Mouse (Mus musculus): ENCODE results near the gene Hs2st1. TPM values are rescaled to one million over a fixed set of nuclear protein-coding genes. Genes with fewer than 3 reads are reported as not detected.

The Hs2st1 gene
- polyA plus RNA-seq, 1 experiment from 2014 or later, result 25.1 TPM

GRCm38 (mm10) chr3:144582306-144582705, 12.3 kb upstream of the Hs2st1 start:
- Histone ChIP-seq H3K36me3 (peaks cover 47% of the 10 kb centered on the region), H3K27me3 (no peaks in the 10 kb centered on the region), H3K4me3 (no peak overlapping the region), H3K27ac (no peak overlapping the region), H3K9me3 (replicated peaks) (no peaks in the 10 kb centered on the region), H3K4me2 (replicated peaks) (no peak overlapping the region), H3K4me1 (0 out of 2 replicates have a peak, but pooled peaks cover 2% of the 10 kb centered on the region), H3K9ac (no peak overlapping the region)
- no peak for ATAC-seq (ENCODE audit: low FRiP score)
- WGBS, result 95% methylated on average over 4 of the region's 4 CpGs

GRCm38 (mm10) chr3:144581842-144582241, 11.9 kb upstream of the Hs2st1 start:
- Histone ChIP-seq H3K27me3 (no peaks in the 10 kb centered on the region), H3K27ac (no peak overlapping the region), H3K4me1 (0 out of 2 replicates have a peak, but pooled peaks cover 2% of the 10 kb centered on the region), H3K4me3 (no peak overlapping the region), H3K9ac (no peak overlapping the region), H3K36me3 (peaks cover 43% of the 10 kb centered on the region), H3K4me2 (replicated peaks) (no peak overlapping the region), H3K9me3 (replicated peaks) (no peaks in the 10 kb centered on the region)
- 88% methylated on average over 3 of the region's 3 CpGs for WGBS
- ATAC-seq (ENCODE audit: low FRiP score), result no peak

GRCm38 (mm10) chr3:144580281-144580680, 10.3 kb upstream of the Hs2st1 start:
- H3K27me3 ChIP-seq, result no peaks in the 10 kb centered on the region
- no peak for ATAC-seq (ENCODE audit: low FRiP score)
- 90% methylated on average over 7 of the region's 7 CpGs for WGBS

GRCm38 (mm10) chr3:144579796-144580195, 9.8 kb upstream of the Hs2st1 start:
- Histone ChIP-seq H3K4me2 (replicated peaks) (no peak overlapping the region), H3K4me3 (no peak overlapping the region), H3K27me3 (no peaks in the 10 kb centered on the region), H3K9ac (no peak overlapping the region), H3K27ac (no peak overlapping the region), H3K36me3 (peaks cover 38% of the 10 kb centered on the region), H3K4me1 (0 out of 2 replicates have a peak, but pooled peaks cover 2% of the 10 kb centered on the region), H3K9me3 (replicated peaks) (no peaks in the 10 kb centered on the region)
- WGBS, result 91% methylated on average over 5 of the region's 5 CpGs
- no peak for ATAC-seq (ENCODE audit: low FRiP score)

More at GRCm38 (mm10) chr3:144580281-144580680, 10.3 kb upstream of the Hs2st1 start:
- Histone ChIP-seq H3K9me3 (replicated peaks) (no peaks in the 10 kb centered on the region), H3K27ac (no peak overlapping the region), H3K4me1 (no peaks in the 10 kb centered on the region), H3K36me3 (peaks cover 39% of the 10 kb centered on the region), H3K4me3 (no peak overlapping the region), H3K4me2 (replicated peaks) (no peak overlapping the region), H3K9ac (no peak overlapping the region)

- H3K36me3 ChIP-seq, result peaks cover 38% of the 10 kb centered on the region
- H3K4me2 ChIP-seq (replicated peaks), result no peak overlapping the region
- ATAC-seq (ENCODE audit: low FRiP score), result no peak
- H3K9me3 ChIP-seq (replicated peaks), result no peaks in the 10 kb centered on the region
- 93% methylated on average over 4 of the region's 4 CpGs for WGBS
- H3K4me1 ChIP-seq, result 0 out of 2 replicates have a peak, but pooled peaks cover 3% of the 10 kb centered on the region
- H3K27ac ChIP-seq, result no peak overlapping the region
- no peaks in the 10 kb centered on the region for H3K27me3 ChIP-seq
- no peak overlapping the region for H3K4me3 ChIP-seq
- H3K9ac ChIP-seq, result no peak overlapping the region
Observed at GRCm38 (mm10) chr3:144578921-144579320, 8.9 kb upstream of the Hs2st1 start.

GRCm38 (mm10) chr3:144577366-144578340, 7.7 kb upstream of the Hs2st1 start:
- 0 out of 2 replicates have a peak, but pooled peaks cover 7% of the 10 kb centered on the region for H3K4me1 ChIP-seq

GRCm38 (mm10) chr3:144574256-144574655, 4.3 kb upstream of the Hs2st1 start:
- Histone ChIP-seq H3K4me3 (no peak overlapping the region), H3K9me3 (replicated peaks) (no peaks in the 10 kb centered on the region), H3K9ac (no peak overlapping the region), H3K36me3 (peaks cover 15% of the 10 kb centered on the region), H3K27me3 (no peaks in the 10 kb centered on the region), H3K4me2 (replicated peaks) (no peak overlapping the region), H3K27ac (no peak overlapping the region), H3K4me1 (peaks cover 16% of the 10 kb centered on the region)
- 92% methylated on average over 7 of the region's 7 CpGs for WGBS
- no peak for ATAC-seq (ENCODE audit: low FRiP score)

More at GRCm38 (mm10) chr3:144577366-144578340, 7.7 kb upstream of the Hs2st1 start:
- no peaks in the 10 kb centered on the region for H3K27me3 ChIP-seq
- ATAC-seq (ENCODE audit: low FRiP score), result no peak
- no peak overlapping the region for H3K4me3 ChIP-seq
- no peak overlapping the region for H3K4me2 ChIP-seq (replicated peaks)
- WGBS, result 92% methylated on average over 10 of the region's 10 CpGs
- H3K9ac ChIP-seq, result no peak overlapping the region
- H3K27ac ChIP-seq, result no peak overlapping the region
- peaks cover 33% of the 10 kb centered on the region for H3K36me3 ChIP-seq
- no peaks in the 10 kb centered on the region for H3K9me3 ChIP-seq (replicated peaks)

- H3K9me3 ChIP-seq (replicated peaks), result no peaks in the 10 kb centered on the region
- ATAC-seq (ENCODE audit: low FRiP score), result no peak
- H3K27me3 ChIP-seq, result no peaks in the 10 kb centered on the region
- H3K4me3 ChIP-seq, result peak overlapping the region; percentile 81
- H3K36me3 ChIP-seq, result no peaks in the 10 kb centered on the region; the same call in 1 of the 2 replicates
- H3K27ac ChIP-seq, result peak overlapping the region; percentile 96
- H3K4me1 ChIP-seq, result peaks cover 28% of the 10 kb centered on the region
- 2% methylated on average over 25 of the region's 25 CpGs for WGBS
- peak overlapping the region; percentile 93 for H3K9ac ChIP-seq
- H3K4me2 ChIP-seq (replicated peaks), result peak overlapping the region; percentile 60
Observed at GRCm38 (mm10) chr3:144570816-144571487, 971 bp upstream of the Hs2st1 start.

- under 1% methylated on average over 47 of the region's 47 CpGs for WGBS
Observed at GRCm38 (mm10) chr3:144569401-144569971, 495 bp downstream of the Hs2st1 start.

GRCm38 (mm10) chr3:144568861-144569361, 1.1 kb downstream of the Hs2st1 start:
- no peaks in the 10 kb centered on the region for H3K27me3 ChIP-seq
- peak overlapping the region; percentile 90 for H3K9ac ChIP-seq
- H3K9me3 ChIP-seq (replicated peaks), result no peaks in the 10 kb centered on the region
- H3K4me3 ChIP-seq, result peak overlapping the region; percentile 81
- no peaks in the 10 kb centered on the region; the same call in 1 of the 2 replicates for H3K36me3 ChIP-seq
- under 1% methylated on average over 21 of the region's 21 CpGs for WGBS
- peak overlapping the region; percentile 93 for H3K27ac ChIP-seq
- H3K4me2 ChIP-seq (replicated peaks), result peak overlapping the region; percentile 90
- peaks cover 24% of the 10 kb centered on the region for H3K4me1 ChIP-seq
- no peak for ATAC-seq (ENCODE audit: low FRiP score)

More at GRCm38 (mm10) chr3:144569401-144569971, 495 bp downstream of the Hs2st1 start:
- ATAC-seq (ENCODE audit: low FRiP score), result peak; percentile 21
- Histone ChIP-seq H3K9me3 (replicated peaks) (no peaks in the 10 kb centered on the region), H3K27ac (peak overlapping the region; percentile 93), H3K4me3 (peak overlapping the region; percentile 81), H3K36me3 (no peaks in the 10 kb centered on the region; the same call in 1 of the 2 replicates), H3K4me2 (replicated peaks) (peak overlapping the region; percentile 90), H3K27me3 (no peaks in the 10 kb centered on the region), H3K9ac (peak overlapping the region; percentile 90), H3K4me1 (peaks cover 26% of the 10 kb centered on the region)

- no peak for ATAC-seq (ENCODE audit: low FRiP score)
- Histone ChIP-seq H3K9ac (no peak overlapping the region), H3K27me3 (no peaks in the 10 kb centered on the region), H3K4me2 (replicated peaks) (no peak overlapping the region), H3K27ac (no peak overlapping the region), H3K4me3 (no peak overlapping the region), H3K9me3 (replicated peaks) (no peaks in the 10 kb centered on the region), H3K4me1 (peaks cover 11% of the 10 kb centered on the region), H3K36me3 (no peaks in the 10 kb centered on the region)
- WGBS, result 94% methylated on average over 7 of the region's 7 CpGs
Observed at GRCm38 (mm10) chr3:144565212-144565611, 4.8 kb downstream of the Hs2st1 start.
